Mouse (Mus musculus) thymus, adult 2 months (tissue): Measurements from ENCODE around the gene Gm6904.
"Not testable (repeated sequence)": the region's sequence is repeated elsewhere in the genome, so short reads cannot be mapped to it uniquely, and the experiment has no call there.

Source experiments
- CTCF ChIP-seq: fragments of 200-500 bp; IDR thresholded peaks from 2 replicates; pipeline ENCODE4 v1.5.1; 2012; ENCODE audit warnings: mild to moderate bottlenecking, control low read depth, low read length, moderate library complexity, borderline replicate concordance; ENCODE audit not compliant: control insufficient read depth, poor library complexity, insufficient read depth; ENCODE audit errors: extremely low read depth
- POLR2A ChIP-seq: fragments of 200-500 bp; IDR thresholded peaks from 2 replicates; pipeline ENCODE4 v1.6.1; 2012; ENCODE audit warnings: mild to moderate bottlenecking, low read length, control low read depth, moderate library complexity; ENCODE audit not compliant: control insufficient read depth, poor library complexity, insufficient read depth; ENCODE audit errors: extremely low read depth

DNA sequence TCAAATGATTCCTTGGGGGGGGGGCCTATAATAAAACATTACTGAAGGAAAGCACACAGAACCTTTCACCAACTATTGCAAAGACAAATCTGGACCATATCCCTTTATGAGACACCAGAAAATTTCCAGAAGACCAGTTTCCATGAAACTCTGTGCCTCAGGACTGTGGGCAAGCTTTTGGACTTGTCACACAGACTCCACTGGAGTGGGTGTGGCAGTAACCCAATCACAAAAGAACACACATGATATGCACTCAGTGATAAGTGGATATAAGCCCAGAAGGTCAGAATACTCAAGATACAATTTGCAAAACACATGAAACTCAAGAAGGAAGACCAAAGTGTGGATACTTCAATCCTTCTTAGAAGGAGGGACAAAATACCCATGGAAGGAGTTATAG is 31.8 kb upstream of the Gm6904 start:
- TF ChIP-seq POLR2A, CTCF: not testable (repeated sequence)
